Mouse (Mus musculus) midbrain, embryonic 16.5 days (tissue): ENCODE results near the gene Rras. TPM values are rescaled to one million over a fixed set of nuclear protein-coding genes. Genes with fewer than 3 reads are reported as not detected.
A peak's percentile ranks its signal among the peaks of the same experiment; 100 is the strongest.

Experiments
- ATAC-seq: fragments of 200-750 bp; cut with Nextera tagmentation; 2 replicates; pipeline ENCODE4 v1.8.0; 2017; ENCODE audit warnings: moderate TSS enrichment
- H3K27ac ChIP-seq: fragments of 300-500 bp; sonication (generic); 2 replicates; pipeline ENCODE4 v1.5.1; 2014; ENCODE audit warnings: mild to moderate bottlenecking, low read length, mixed read lengths
- H3K27me3 ChIP-seq: fragments of 300-500 bp; sonication (generic); 2 replicates; pipeline ENCODE4 v1.6.1; 2014; ENCODE audit warnings: low read depth, low read length, mixed read lengths; ENCODE audit not compliant: control insufficient read depth, insufficient read depth
- H3K36me3 ChIP-seq: fragments of 300-500 bp; sonication (generic); 2 replicates; pipeline ENCODE4 v1.6.1; 2014; ENCODE audit warnings: mild to moderate bottlenecking, low read length, moderate library complexity, mixed read lengths; ENCODE audit not compliant: control insufficient read depth, insufficient read depth
- H3K4me1 ChIP-seq: fragments of 300-500 bp; sonication (generic); 2 replicates; pipeline ENCODE4 v1.6.1; 2014; ENCODE audit warnings: mild to moderate bottlenecking, low read length, mixed read lengths; ENCODE audit not compliant: control insufficient read depth, insufficient read depth
- H3K4me2 ChIP-seq: fragments of 300-500 bp; sonication (generic); 2 replicates; pipeline ENCODE4 v1.6.1; 2014; ENCODE audit warnings: mild to moderate bottlenecking, low read length, mixed read lengths
- H3K4me3 ChIP-seq: fragments of 300-500 bp; sonication (generic); 2 replicates; pipeline ENCODE4 v1.5.1; 2014; ENCODE audit warnings: low read depth, mild to moderate bottlenecking, low read length, moderate library complexity, mixed read lengths
- H3K9ac ChIP-seq: fragments of 300-500 bp; sonication (generic); 2 replicates; pipeline ENCODE4 v1.6.1; 2014; ENCODE audit warnings: low read depth, low read length, mixed read lengths
- H3K9me3 ChIP-seq: fragments of 300-500 bp; sonication (generic); replicated peaks from 2 replicates; pipeline ENCODE4 v1.6.1; 2014; ENCODE audit warnings: mild to moderate bottlenecking, low read length, mixed read lengths; ENCODE audit not compliant: control insufficient read depth, poor library complexity, severe bottlenecking
- WGBS: fragments of 180-500 bp; shearing (Covaris S2); extraction: QIAGEN DNeasy Blood & Tissue Kit; methylation state at CpG from one replicate; pipeline ENCODE4 v1.1.7; 2014; 5-methylcytosine and 5-hydroxymethylcytosine counted together
- polyA plus RNA-seq: library from polyadenylated mRNA; unstranded; fragments of >200 nt; fragmentation: Nextera tagmentation; extraction: Ambion mirVana; gene quantifications from 2 replicates; pipeline ENCODE4 v1.2.1, GENCODE M21; 2015

Gene Rras
- polyA plus RNA-seq, 1 experiment from 2014 or later: 12.4 TPM

DNA sequence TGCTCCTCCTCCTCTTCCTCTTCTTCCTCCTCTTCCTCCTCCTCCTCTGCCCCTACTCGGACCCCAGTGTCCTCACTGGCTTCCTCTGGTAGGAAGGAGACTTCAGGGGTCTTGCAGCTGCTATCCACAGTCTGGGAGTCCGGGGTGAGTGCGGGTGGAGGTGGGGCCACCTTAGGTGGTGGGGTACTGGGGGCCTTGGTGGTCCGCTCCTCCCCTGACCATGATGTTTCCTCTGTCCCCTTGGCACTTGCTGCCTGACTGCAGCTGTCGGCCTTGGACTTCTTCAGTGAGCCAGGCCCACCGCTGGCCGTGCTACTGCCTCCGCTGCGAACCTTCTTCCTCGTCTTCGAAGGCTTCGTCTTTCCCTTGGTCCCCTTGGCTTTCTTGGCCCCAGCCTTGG lies 11.3 kb upstream of the Rras start:
- no peak overlapping the region for H3K27ac ChIP-seq
- no peaks in the 10 kb centered on the region for H3K4me1 ChIP-seq
- WGBS: 94% methylated on average over 12 of the region's 12 CpGs
- H3K36me3 ChIP-seq: peaks cover 71% of the 10 kb centered on the region
- H3K4me2 ChIP-seq: no peak overlapping the region
- no peak overlapping the region for H3K9ac ChIP-seq
- no peaks in the 10 kb centered on the region for H3K27me3 ChIP-seq
- ATAC-seq: no peak
- H3K9me3 ChIP-seq: no peaks in the 10 kb centered on the region
- H3K4me3 ChIP-seq: no peak overlapping the region

DNA sequence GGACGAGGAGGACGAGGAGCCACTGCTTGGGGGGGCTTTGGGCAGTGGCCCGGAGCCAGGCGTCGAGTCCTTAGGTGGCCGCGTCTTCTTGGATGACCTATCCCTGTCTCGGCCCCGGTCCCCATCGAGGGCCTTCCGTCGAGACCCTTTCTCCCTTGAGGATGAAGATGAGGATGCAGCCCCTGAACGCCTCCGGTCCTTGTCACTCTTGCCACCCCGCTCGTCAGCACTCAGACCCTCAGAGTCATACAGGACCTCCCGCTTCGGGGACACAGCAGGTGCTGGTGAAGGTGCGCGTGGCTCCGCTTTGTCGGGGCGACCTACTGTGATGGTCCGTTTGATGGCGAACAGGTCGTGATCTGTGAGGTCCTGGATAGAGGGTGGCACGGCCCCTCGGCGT lies 10.6 kb upstream of the Rras start:
- Histone ChIP-seq H3K27ac (no peak overlapping the region), H3K36me3 (peaks cover 71% of the 10 kb centered on the region), H3K9ac (no peak overlapping the region), H3K9me3 (no peaks in the 10 kb centered on the region), H3K4me3 (no peak overlapping the region), H3K4me2 (no peak overlapping the region), H3K4me1 (no peaks in the 10 kb centered on the region), H3K27me3 (no peaks in the 10 kb centered on the region)
- no peak for ATAC-seq
- 95% methylated on average over 29 of the region's 29 CpGs for WGBS

- H3K4me3 ChIP-seq: no peak overlapping the region
- 97% methylated on average over 30 of the region's 30 CpGs for WGBS
Observed at GRCm38 (mm10) chr7:45007846-45008245, 9.9 kb upstream of the Rras start.

DNA sequence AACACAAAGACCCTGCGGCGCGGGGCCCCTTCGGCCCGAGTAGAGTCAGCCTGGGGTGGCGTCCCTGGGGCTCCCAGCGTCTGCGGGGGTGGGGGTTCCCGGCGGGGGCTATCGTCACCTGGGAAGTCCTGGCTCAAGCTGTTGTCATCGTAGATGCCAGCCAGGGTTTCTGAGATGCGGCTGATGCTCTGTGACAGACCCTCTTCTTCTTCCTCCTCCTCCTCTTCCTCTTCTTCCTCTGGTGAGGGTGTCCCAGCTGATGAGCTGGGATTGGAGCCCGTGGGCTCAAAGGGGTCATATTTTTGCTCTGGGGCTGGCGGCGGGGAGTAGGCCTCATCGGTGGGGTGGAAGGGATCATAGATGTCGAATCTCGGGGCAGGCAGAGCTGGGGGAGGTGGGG lies 9.3 kb upstream of the Rras start:
- Histone ChIP-seq H3K4me2 (no peak overlapping the region), H3K36me3 (peaks cover 70% of the 10 kb centered on the region), H3K27ac (no peak overlapping the region), H3K4me3 (no peak overlapping the region), H3K27me3 (no peaks in the 10 kb centered on the region), H3K4me1 (no peaks in the 10 kb centered on the region; the same call in 1 of the 2 replicates), H3K9ac (no peak overlapping the region), H3K9me3 (no peaks in the 10 kb centered on the region)
- WGBS: 93% methylated on average over 19 of the region's 19 CpGs
- ATAC-seq: no peak

More at GRCm38 (mm10) chr7:45007846-45008245, 9.9 kb upstream of the Rras start:
- Histone ChIP-seq H3K36me3 (peaks cover 73% of the 10 kb centered on the region), H3K9ac (no peak overlapping the region), H3K27ac (no peak overlapping the region), H3K9me3 (no peaks in the 10 kb centered on the region), H3K4me1 (no peaks in the 10 kb centered on the region; the same call in 1 of the 2 replicates), H3K27me3 (no peaks in the 10 kb centered on the region), H3K4me2 (no peak overlapping the region)
- no peak for ATAC-seq

DNA sequence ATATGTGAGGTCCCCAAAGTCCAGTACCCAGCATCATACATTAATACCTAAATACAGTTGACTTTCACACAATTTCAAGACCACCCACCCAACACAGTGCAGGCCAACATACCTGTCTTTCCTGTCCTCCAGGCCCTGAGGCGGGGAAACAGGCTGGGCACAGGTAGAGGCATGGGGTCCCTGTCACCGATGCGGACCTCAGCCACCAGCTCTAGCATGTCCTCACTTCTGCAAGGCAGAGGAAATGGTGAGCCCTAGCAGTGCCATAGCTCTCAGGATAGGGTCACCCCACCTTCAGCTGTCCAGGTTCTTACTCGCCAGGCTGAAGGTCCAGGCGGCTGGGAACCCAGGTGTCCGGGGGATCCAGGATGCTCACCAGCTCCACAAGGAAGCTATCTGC lies 5.8 kb upstream of the Rras start:
- Histone ChIP-seq H3K9me3 (no peaks in the 10 kb centered on the region), H3K36me3 (peaks cover 44% of the 10 kb centered on the region), H3K4me2 (no peak overlapping the region), H3K9ac (no peak overlapping the region), H3K27ac (no peak overlapping the region), H3K4me1 (peaks cover 15% of the 10 kb centered on the region), H3K4me3 (no peak overlapping the region), H3K27me3 (no peaks in the 10 kb centered on the region)
- WGBS: 98% methylated on average over 6 of the region's 6 CpGs
- ATAC-seq: no peak

GRCm38 (mm10) chr7:45012824-45013223 lies 4.9 kb upstream of the Rras start:
- Histone ChIP-seq H3K4me3 (no peak overlapping the region), H3K4me2 (no peak overlapping the region), H3K9me3 (no peaks in the 10 kb centered on the region), H3K27me3 (no peaks in the 10 kb centered on the region), H3K36me3 (peaks cover 36% of the 10 kb centered on the region), H3K4me1 (peaks cover 21% of the 10 kb centered on the region), H3K9ac (no peak overlapping the region), H3K27ac (no peak overlapping the region)
- 86% methylated on average over 4 of the region's 4 CpGs for WGBS
- no peak for ATAC-seq

GRCm38 (mm10) chr7:45013366-45014095 lies 4.2 kb upstream of the Rras start:
- H3K9me3 ChIP-seq: no peaks in the 10 kb centered on the region
- H3K9ac ChIP-seq: no peak overlapping the region
- peaks cover 29% of the 10 kb centered on the region for H3K36me3 ChIP-seq
- no peak for ATAC-seq
- no peaks in the 10 kb centered on the region for H3K27me3 ChIP-seq
- peaks cover 23% of the 10 kb centered on the region for H3K4me1 ChIP-seq
- WGBS: 95% methylated on average over 16 of the region's 16 CpGs
- H3K4me2 ChIP-seq: no peak overlapping the region
- H3K27ac ChIP-seq: no peak overlapping the region
- no peak overlapping the region for H3K4me3 ChIP-seq

GRCm38 (mm10) chr7:45014096-45014451 lies 3.7 kb upstream of the Rras start:
- H3K4me3 ChIP-seq: no peak overlapping the region
- peaks cover 25% of the 10 kb centered on the region for H3K36me3 ChIP-seq
- no peaks in the 10 kb centered on the region for H3K27me3 ChIP-seq
- no peak for ATAC-seq
- H3K4me2 ChIP-seq: no peak overlapping the region
- WGBS: 93% methylated on average over 3 of the region's 3 CpGs
- peaks cover 23% of the 10 kb centered on the region for H3K4me1 ChIP-seq
- H3K9ac ChIP-seq: no peak overlapping the region
- H3K27ac ChIP-seq: no peak overlapping the region
- H3K9me3 ChIP-seq: no peaks in the 10 kb centered on the region

GRCm38 (mm10) chr7:45015344-45015956 lies 2.3 kb upstream of the Rras start:
- H3K4me2 ChIP-seq: peak overlapping the region; percentile 75
- peak overlapping the region; percentile 93 for H3K4me3 ChIP-seq
- peaks cover 23% of the 10 kb centered on the region for H3K4me1 ChIP-seq
- ATAC-seq: no peak
- H3K9ac ChIP-seq: peak overlapping the region; percentile 98
- H3K27ac ChIP-seq: peak overlapping the region; percentile 81
- H3K9me3 ChIP-seq: no peaks in the 10 kb centered on the region
- peaks cover 21% of the 10 kb centered on the region for H3K36me3 ChIP-seq
- 2% methylated on average over 20 of the region's 20 CpGs for WGBS
- H3K27me3 ChIP-seq: no peaks in the 10 kb centered on the region
